Mouse (Mus musculus): ENCODE measurements around the gene Trit1. TPM values are rescaled to one million over a fixed set of nuclear protein-coding genes. Genes with fewer than 3 reads are reported as not detected.

Gene Trit1
- polyA plus RNA-seq (2014; fragmentation: Nextera tagmentation; extraction: Ambion mirVana) = 24.4 and 26.6 TPM in 2 replicates

- peak within 1 kb of the TSS; percentile 89 for H3K4me3 ChIP-seq (ENCODE audit: low read depth, low read length)
- H3K9me3 ChIP-seq (ENCODE audit: control insufficient read depth, low read length) = no peaks in the 10 kb centered on the region
- H3K4me2 ChIP-seq (replicated peaks; ENCODE audit: low read depth, low read length) = peak within 1 kb of the TSS; percentile 87
- H3K9ac ChIP-seq (ENCODE audit: low read depth, low read length) = peak within 1 kb of the TSS; percentile 93
- WGBS = under 1% methylated on average over 34 of the region's 34 CpGs
- DNase-seq (ENCODE audit: low spot score) = peak; percentile 97
- H3K36me3 ChIP-seq (ENCODE audit: control insufficient read depth, insufficient read depth, low read length) = no peaks in the 10 kb centered on the region
- peak; percentile 88 for ATAC-seq (ENCODE audit: low FRiP score)
- peaks cover 13% of the 10 kb centered on the region for H3K4me1 ChIP-seq (replicated peaks; ENCODE audit: control insufficient read depth, insufficient read depth, low read length)
- H3K27me3 ChIP-seq (ENCODE audit: control insufficient read depth, insufficient read depth, low read length) = no peaks in the 10 kb centered on the region
- H3K27ac ChIP-seq (ENCODE audit: low read depth, low read length) = peak within 1 kb of the TSS; percentile 95
Measured at GRCm38 (mm10) chr4:123016451-123016957, at the start of gene Trit1. Gene Trit1 (plus strand): TSS chr4:123016597.

- no peak overlapping the region for H3K27ac ChIP-seq (ENCODE audit: low read depth, low read length)
- ATAC-seq (ENCODE audit: low FRiP score) (no peak), DNase-seq (ENCODE audit: low spot score) (no peak)
- no peaks in the 10 kb centered on the region for H3K4me1 ChIP-seq (replicated peaks; ENCODE audit: control insufficient read depth, insufficient read depth, low read length)
- 82% methylated on average over 4 of the region's 4 CpGs for WGBS
- no peaks in the 10 kb centered on the region for H3K27me3 ChIP-seq (ENCODE audit: control insufficient read depth, insufficient read depth, low read length)
- no peak overlapping the region for H3K9ac ChIP-seq (ENCODE audit: low read depth, low read length)
- no peaks in the 10 kb centered on the region for H3K9me3 ChIP-seq (ENCODE audit: control insufficient read depth, low read length)
- H3K4me3 ChIP-seq (ENCODE audit: low read depth, low read length) = no peak overlapping the region
- H3K36me3 ChIP-seq (ENCODE audit: control insufficient read depth, insufficient read depth, low read length) = no peaks in the 10 kb centered on the region
- no peak overlapping the region for H3K4me2 ChIP-seq (replicated peaks; ENCODE audit: low read depth, low read length)
Measured at GRCm38 (mm10) chr4:122968106-122968505, 48.3 kb upstream of the Trit1 start.

- DNase-seq (ENCODE audit: low spot score) (no peak), ATAC-seq (ENCODE audit: low FRiP score) (no peak)
- Histone ChIP-seq H3K4me1 (replicated peaks; ENCODE audit: control insufficient read depth, insufficient read depth, low read length) (no peaks in the 10 kb centered on the region), H3K9me3 (ENCODE audit: control insufficient read depth, low read length) (no peaks in the 10 kb centered on the region), H3K4me2 (replicated peaks; ENCODE audit: low read depth, low read length) (no peak overlapping the region), H3K4me3 (ENCODE audit: low read depth, low read length) (no peak overlapping the region), H3K36me3 (ENCODE audit: control insufficient read depth, insufficient read depth, low read length) (no peaks in the 10 kb centered on the region), H3K27ac (ENCODE audit: low read depth, low read length) (no peak overlapping the region), H3K9ac (ENCODE audit: low read depth, low read length) (no peak overlapping the region), H3K27me3 (ENCODE audit: control insufficient read depth, insufficient read depth, low read length) (no peaks in the 10 kb centered on the region)
- WGBS = 87% methylated on average over 4 of the region's 4 CpGs
Measured at GRCm38 (mm10) chr4:122971191-122971590, 45.2 kb upstream of the Trit1 start.

GRCm38 (mm10) chr4:122971646-122972045 lies 44.8 kb upstream of the Trit1 start:
- H3K4me1 ChIP-seq (replicated peaks; ENCODE audit: control insufficient read depth, insufficient read depth, low read length) = no peaks in the 10 kb centered on the region
- ATAC-seq (ENCODE audit: low FRiP score) = no peak
- DNase-seq (ENCODE audit: low spot score) = no peak
- H3K4me2 ChIP-seq (replicated peaks; ENCODE audit: low read depth, low read length) = no peak overlapping the region
- no peaks in the 10 kb centered on the region for H3K27me3 ChIP-seq (ENCODE audit: control insufficient read depth, insufficient read depth, low read length)
- H3K36me3 ChIP-seq (ENCODE audit: control insufficient read depth, insufficient read depth, low read length) = no peaks in the 10 kb centered on the region
- 80% methylated on average over 4 of the region's 4 CpGs for WGBS
- H3K27ac ChIP-seq (ENCODE audit: low read depth, low read length) = no peak overlapping the region
- H3K9me3 ChIP-seq (ENCODE audit: control insufficient read depth, low read length) = no peaks in the 10 kb centered on the region
- no peak overlapping the region for H3K9ac ChIP-seq (ENCODE audit: low read depth, low read length)
- H3K4me3 ChIP-seq (ENCODE audit: low read depth, low read length) = no peak overlapping the region

- DNase-seq (ENCODE audit: low spot score) (no peak), ATAC-seq (ENCODE audit: low FRiP score) (no peak)
- WGBS = 75% methylated on average over 8 of the region's 8 CpGs
- H3K4me3 ChIP-seq (ENCODE audit: low read depth, low read length) = no peak overlapping the region
- no peaks in the 10 kb centered on the region for H3K4me1 ChIP-seq (replicated peaks; ENCODE audit: control insufficient read depth, insufficient read depth, low read length)
- no peak overlapping the region for H3K9ac ChIP-seq (ENCODE audit: low read depth, low read length)
- H3K4me2 ChIP-seq (replicated peaks; ENCODE audit: low read depth, low read length) = no peak overlapping the region
- H3K9me3 ChIP-seq (ENCODE audit: control insufficient read depth, low read length) = no peaks in the 10 kb centered on the region
- H3K27ac ChIP-seq (ENCODE audit: low read depth, low read length) = no peak overlapping the region
- H3K36me3 ChIP-seq (ENCODE audit: control insufficient read depth, insufficient read depth, low read length) = no peaks in the 10 kb centered on the region
- H3K27me3 ChIP-seq (ENCODE audit: control insufficient read depth, insufficient read depth, low read length) = no peaks in the 10 kb centered on the region
Measured at GRCm38 (mm10) chr4:122972056-122972455, 44.3 kb upstream of the Trit1 start.

- WGBS = 82% methylated on average over 5 of the region's 5 CpGs
- no peak for ATAC-seq (ENCODE audit: low FRiP score)
- Histone ChIP-seq H3K4me1 (replicated peaks; ENCODE audit: control insufficient read depth, insufficient read depth, low read length) (no peaks in the 10 kb centered on the region), H3K9ac (ENCODE audit: low read depth, low read length) (no peak overlapping the region), H3K9me3 (ENCODE audit: control insufficient read depth, low read length) (no peaks in the 10 kb centered on the region), H3K36me3 (ENCODE audit: control insufficient read depth, insufficient read depth, low read length) (no peaks in the 10 kb centered on the region), H3K4me2 (replicated peaks; ENCODE audit: low read depth, low read length) (no peak overlapping the region), H3K4me3 (ENCODE audit: low read depth, low read length) (no peak overlapping the region), H3K27me3 (ENCODE audit: control insufficient read depth, insufficient read depth, low read length) (no peaks in the 10 kb centered on the region), H3K27ac (ENCODE audit: low read depth, low read length) (no peak overlapping the region)
- no peak for DNase-seq (ENCODE audit: low spot score)
Measured at GRCm38 (mm10) chr4:122974976-122975520, 41.3 kb upstream of the Trit1 start.

GRCm38 (mm10) chr4:122976885-122977284 lies 39.5 kb upstream of the Trit1 start:
- H3K9ac ChIP-seq (ENCODE audit: low read depth, low read length) = no peak overlapping the region
- H3K36me3 ChIP-seq (ENCODE audit: control insufficient read depth, insufficient read depth, low read length) = no peaks in the 10 kb centered on the region
- H3K27ac ChIP-seq (ENCODE audit: low read depth, low read length) = no peak overlapping the region
- WGBS = 84% methylated on average over 4 of the region's 4 CpGs
- no peak overlapping the region for H3K4me2 ChIP-seq (replicated peaks; ENCODE audit: low read depth, low read length)
- H3K4me1 ChIP-seq (replicated peaks; ENCODE audit: control insufficient read depth, insufficient read depth, low read length) = no peaks in the 10 kb centered on the region
- ATAC-seq (ENCODE audit: low FRiP score) (no peak), DNase-seq (ENCODE audit: low spot score) (no peak)
- H3K27me3 ChIP-seq (ENCODE audit: control insufficient read depth, insufficient read depth, low read length) = no peaks in the 10 kb centered on the region
- no peak overlapping the region for H3K4me3 ChIP-seq (ENCODE audit: low read depth, low read length)
- H3K9me3 ChIP-seq (ENCODE audit: control insufficient read depth, low read length) = no peaks in the 10 kb centered on the region

- WGBS = 94% methylated on average over 2 of the region's 2 CpGs
- ATAC-seq (ENCODE audit: low FRiP score) = no peak
- no peak for DNase-seq (ENCODE audit: low spot score)
- Histone ChIP-seq H3K9me3 (ENCODE audit: control insufficient read depth, low read length) (no peaks in the 10 kb centered on the region), H3K4me1 (replicated peaks; ENCODE audit: control insufficient read depth, insufficient read depth, low read length) (peaks cover 2% of the 10 kb centered on the region; the same call in 1 of the 2 replicates), H3K4me3 (ENCODE audit: low read depth, low read length) (no peak overlapping the region), H3K27me3 (ENCODE audit: control insufficient read depth, insufficient read depth, low read length) (no peaks in the 10 kb centered on the region; the same call in 1 of the 2 replicates), H3K4me2 (replicated peaks; ENCODE audit: low read depth, low read length) (no peak overlapping the region), H3K9ac (ENCODE audit: low read depth, low read length) (no peak overlapping the region), H3K27ac (ENCODE audit: low read depth, low read length) (no peak overlapping the region), H3K36me3 (ENCODE audit: control insufficient read depth, insufficient read depth, low read length) (no peaks in the 10 kb centered on the region)
Measured at GRCm38 (mm10) chr4:122978850-122979249, 37.5 kb upstream of the Trit1 start.

- H3K36me3 ChIP-seq (ENCODE audit: control insufficient read depth, insufficient read depth, low read length) = no peaks in the 10 kb centered on the region
- WGBS = 83% methylated on average over 3 of the region's 3 CpGs
- no peak for ATAC-seq (ENCODE audit: low FRiP score)
Measured at GRCm38 (mm10) chr4:122979826-122980225, 36.6 kb upstream of the Trit1 start.

More at GRCm38 (mm10) chr4:122979826-122980225, 36.6 kb upstream of the Trit1 start:
- Histone ChIP-seq H3K4me3 (ENCODE audit: low read depth, low read length) (no peak overlapping the region), H3K27me3 (ENCODE audit: control insufficient read depth, insufficient read depth, low read length) (no peaks in the 10 kb centered on the region; the same call in 1 of the 2 replicates), H3K27ac (ENCODE audit: low read depth, low read length) (no peak overlapping the region), H3K9me3 (ENCODE audit: control insufficient read depth, low read length) (no peaks in the 10 kb centered on the region), H3K4me2 (replicated peaks; ENCODE audit: low read depth, low read length) (no peak overlapping the region), H3K4me1 (replicated peaks; ENCODE audit: control insufficient read depth, insufficient read depth, low read length) (peaks cover 2% of the 10 kb centered on the region; the same call in 1 of the 2 replicates), H3K9ac (ENCODE audit: low read depth, low read length) (no peak overlapping the region)
- no peak for DNase-seq (ENCODE audit: low spot score)
